Mouse (Mus musculus) limb, embryonic 13.5 days (tissue): ENCODE results near the gene R3hdm4. TPM values are rescaled to one million over a fixed set of nuclear protein-coding genes. Genes with fewer than 3 reads are reported as not detected.
A peak's percentile ranks its signal among the peaks of the same experiment; 100 is the strongest.

Experiments
- ATAC-seq: fragments of 200-750 bp; cut with Nextera tagmentation; 2 replicates; pipeline ENCODE4 v1.8.0; 2017; ENCODE audit warnings: low read depth, moderate number of reproducible peaks, moderate TSS enrichment; ENCODE audit not compliant: low FRiP score
- H3K27ac ChIP-seq: fragments of 300-500 bp; sonication (generic); 2 replicates; pipeline ENCODE4 v1.5.1; 2015; ENCODE audit warnings: inconsistent platforms, mild to moderate bottlenecking, moderate library complexity
- H3K27me3 ChIP-seq: fragments of 300-500 bp; sonication (generic); 2 replicates; pipeline ENCODE4 v1.6.1; 2015; ENCODE audit warnings: mild to moderate bottlenecking, inconsistent platforms
- H3K36me3 ChIP-seq: fragments of 300-500 bp; sonication (generic); 2 replicates; pipeline ENCODE4 v1.6.1; 2015; ENCODE audit warnings: inconsistent platforms, mild to moderate bottlenecking, moderate library complexity
- H3K4me1 ChIP-seq: fragments of 300-500 bp; sonication (generic); 2 replicates; pipeline ENCODE4 v1.6.1; 2015; ENCODE audit warnings: inconsistent platforms
- H3K4me2 ChIP-seq: fragments of 300-500 bp; sonication (generic); replicated peaks from 2 replicates; pipeline ENCODE4 v1.6.1; 2015; ENCODE audit warnings: inconsistent platforms, mild to moderate bottlenecking, moderate library complexity
- H3K4me3 ChIP-seq: fragments of 300-500 bp; sonication (generic); 2 replicates; pipeline ENCODE4 v1.5.1; 2015; ENCODE audit warnings: moderate library complexity, mild to moderate bottlenecking, inconsistent platforms
- H3K9ac ChIP-seq: fragments of 300-500 bp; sonication (generic); 2 replicates; pipeline ENCODE4 v1.6.1; 2015; ENCODE audit warnings: mild to moderate bottlenecking, inconsistent platforms
- H3K9me3 ChIP-seq: fragments of 300-500 bp; sonication (generic); 2 replicates; pipeline ENCODE4 v1.6.1; 2016; ENCODE audit warnings: inconsistent platforms
- WGBS: fragments of 180-500 bp; shearing (Covaris S2); methylation state at CpG from one replicate; pipeline ENCODE4 v1.1.7; 2015; 5-methylcytosine and 5-hydroxymethylcytosine counted together
- polyA plus RNA-seq: library from polyadenylated mRNA; unstranded; fragments of >200 nt; fragmentation: Nextera tagmentation; extraction: Ambion mirVana; gene quantifications from 2 replicates; pipeline ENCODE4 v1.2.1, GENCODE M21; 2015

Gene R3hdm4
- polyA plus RNA-seq, 1 experiment from 2014 or later, result 186 TPM

DNA sequence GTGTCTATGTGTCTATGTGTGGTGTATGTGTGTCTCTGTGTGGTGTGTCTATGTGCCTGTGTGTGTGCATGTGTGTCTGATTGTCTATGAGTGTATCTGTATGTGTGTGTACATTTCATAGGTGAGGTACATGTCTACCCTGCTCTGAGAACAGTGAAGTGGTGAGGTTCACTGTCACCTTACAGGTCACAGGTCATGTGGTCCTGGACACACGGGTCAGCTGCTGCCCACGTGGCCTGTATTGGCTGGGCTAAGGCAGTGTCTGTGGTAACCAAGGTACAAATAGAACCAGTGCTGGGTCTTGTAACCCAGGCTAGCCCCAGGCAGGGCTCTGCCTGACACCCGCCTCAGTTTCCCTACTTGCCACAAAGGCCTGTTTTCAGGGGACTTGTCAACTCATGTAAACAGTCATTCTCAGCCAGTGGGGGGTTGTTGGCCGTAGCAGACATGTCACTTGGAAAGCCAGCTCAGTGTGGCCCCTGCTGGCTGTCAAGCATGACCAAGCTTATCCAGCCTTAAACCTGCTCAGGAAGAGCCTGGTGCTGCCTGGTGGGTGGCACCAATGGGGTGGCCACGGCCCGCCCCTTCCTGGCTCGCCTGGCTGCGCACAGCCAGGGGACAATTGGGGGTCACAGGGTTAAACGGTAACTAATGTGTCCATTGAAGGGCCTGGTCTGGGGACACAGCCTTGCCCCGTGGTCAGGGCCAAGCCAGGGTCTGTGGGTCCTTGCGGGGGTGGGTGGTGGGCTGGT, 16.9 kb upstream of the R3hdm4 start:
- Histone ChIP-seq H3K36me3 (peaks cover 79% of the 10 kb centered on the region), H3K4me1 (peaks cover 38% of the 10 kb centered on the region), H3K27ac (no peak overlapping the region; the same call in 1 of the 2 replicates), H3K9me3 (no peaks in the 10 kb centered on the region), H3K4me2 (no peak overlapping the region), H3K27me3 (no peaks in the 10 kb centered on the region), H3K4me3 (no peak overlapping the region), H3K9ac (no peak overlapping the region; the same call in 1 of the 2 replicates)
- 71% methylated on average over 11 of the region's 11 CpGs for WGBS
- no peak for ATAC-seq

- peak overlapping the region; percentile 7; the same call in 1 of the 2 replicates for H3K4me2 ChIP-seq
- H3K9ac ChIP-seq, result peak overlapping the region; percentile 4; the same call in 1 of the 2 replicates
- no peak for ATAC-seq
- H3K4me1 ChIP-seq, result peaks cover 47% of the 10 kb centered on the region
- no peaks in the 10 kb centered on the region for H3K27me3 ChIP-seq
- no peaks in the 10 kb centered on the region for H3K9me3 ChIP-seq
- no peak overlapping the region for H3K4me3 ChIP-seq
- peaks cover 81% of the 10 kb centered on the region for H3K36me3 ChIP-seq
- H3K27ac ChIP-seq, result peak overlapping the region; percentile 72; the same call in 1 of the 2 replicates
- 66% methylated on average over 27 of the region's 27 CpGs for WGBS
Observed at GRCm38 (mm10) chr10:79936911-79937441, 16.0 kb upstream of the R3hdm4 start.

GRCm38 (mm10) chr10:79936284-79936910, 15.4 kb upstream of the R3hdm4 start:
- Histone ChIP-seq H3K36me3 (peaks cover 81% of the 10 kb centered on the region), H3K4me3 (no peak overlapping the region), H3K27me3 (no peaks in the 10 kb centered on the region), H3K27ac (peak overlapping the region; percentile 72; the same call in 1 of the 2 replicates), H3K9me3 (no peaks in the 10 kb centered on the region), H3K9ac (0 out of 2 replicates have a peak overlapping the region, but pooled peaks have one; percentile 4), H3K4me1 (peaks cover 52% of the 10 kb centered on the region), H3K4me2 (peak overlapping the region; percentile 7; the same call in 1 of the 2 replicates)
- 58% methylated on average over 10 of the region's 10 CpGs for WGBS
- ATAC-seq, result no peak

- Histone ChIP-seq H3K27ac (no peak overlapping the region), H3K9me3 (no peaks in the 10 kb centered on the region), H3K27me3 (no peaks in the 10 kb centered on the region), H3K4me3 (no peak overlapping the region), H3K36me3 (peaks cover 79% of the 10 kb centered on the region), H3K9ac (no peak overlapping the region), H3K4me2 (no peak overlapping the region), H3K4me1 (peaks cover 66% of the 10 kb centered on the region)
- 86% methylated on average over 16 of the region's 16 CpGs for WGBS
- no peak for ATAC-seq
Observed at GRCm38 (mm10) chr10:79934794-79935569, 14.0 kb upstream of the R3hdm4 start.

DNA sequence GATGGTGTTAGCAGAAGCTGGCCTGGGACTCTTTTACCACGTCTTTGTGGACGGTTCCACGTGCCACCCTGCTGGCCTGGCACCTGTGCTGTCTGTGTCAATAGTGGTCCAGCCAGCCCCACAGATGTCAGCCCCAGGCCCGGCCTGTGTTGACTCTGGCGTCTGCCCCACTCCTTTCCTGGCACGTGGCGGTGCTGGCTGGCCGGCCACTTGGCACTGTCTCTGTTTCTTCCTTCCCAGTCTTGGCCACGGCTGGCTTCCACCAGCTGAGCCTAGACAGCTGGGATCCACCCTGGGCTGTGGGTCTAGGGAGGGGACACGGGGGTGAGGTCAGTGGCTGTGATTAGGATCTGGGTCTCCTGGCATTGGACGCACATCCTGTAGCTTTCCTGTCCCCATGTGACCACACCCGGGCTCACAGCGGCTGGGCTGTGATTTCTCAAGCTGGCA, 13.3 kb upstream of the R3hdm4 start:
- H3K9ac ChIP-seq, result no peak overlapping the region
- WGBS, result 74% methylated on average over 13 of the region's 13 CpGs
- no peak; the same call in 1 of the 2 replicates for ATAC-seq
- H3K27ac ChIP-seq, result no peak overlapping the region
- peaks cover 73% of the 10 kb centered on the region for H3K4me1 ChIP-seq
- no peak overlapping the region for H3K4me3 ChIP-seq
- H3K4me2 ChIP-seq, result no peak overlapping the region
- H3K27me3 ChIP-seq, result no peaks in the 10 kb centered on the region
- H3K36me3 ChIP-seq, result peaks cover 74% of the 10 kb centered on the region
- no peaks in the 10 kb centered on the region for H3K9me3 ChIP-seq

DNA sequence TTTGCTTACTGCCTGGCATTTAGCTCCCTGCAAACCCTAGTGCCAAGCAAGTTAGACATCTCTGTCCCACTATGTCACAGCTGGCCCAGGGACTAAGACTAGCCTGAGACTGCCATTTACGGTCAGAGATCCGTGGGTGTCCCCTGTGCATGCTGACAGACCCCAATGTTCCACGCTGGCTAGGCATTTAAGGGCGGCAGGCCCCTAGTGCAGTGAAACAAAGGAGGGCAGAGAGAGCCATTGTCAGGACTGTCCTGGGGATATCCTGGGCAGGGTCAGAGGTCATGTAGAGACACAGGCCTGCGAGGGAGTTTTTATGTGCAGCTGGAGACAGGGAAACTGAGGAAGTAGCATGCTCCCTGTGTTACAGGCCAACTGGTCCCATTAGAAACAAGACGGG, 12.9 kb upstream of the R3hdm4 start:
- no peak overlapping the region for H3K4me2 ChIP-seq
- H3K9me3 ChIP-seq, result no peaks in the 10 kb centered on the region
- 67% methylated on average over 6 of the region's 6 CpGs for WGBS
- no peak overlapping the region for H3K4me3 ChIP-seq
- H3K9ac ChIP-seq, result no peak overlapping the region
- no peaks in the 10 kb centered on the region for H3K27me3 ChIP-seq
- H3K36me3 ChIP-seq, result peaks cover 72% of the 10 kb centered on the region
- no peak overlapping the region for H3K27ac ChIP-seq
- ATAC-seq, result no peak
- H3K4me1 ChIP-seq, result peaks cover 77% of the 10 kb centered on the region

- H3K27ac ChIP-seq, result peak overlapping the region; percentile 67; the same call in 1 of the 2 replicates
- H3K9ac ChIP-seq, result no peak overlapping the region; the same call in 1 of the 2 replicates
- 51% methylated on average over 9 of the region's 9 CpGs for WGBS
- peaks cover 79% of the 10 kb centered on the region for H3K4me1 ChIP-seq
- peak overlapping the region; percentile 27 for H3K4me2 ChIP-seq
- 0 out of 2 replicates have a peak overlapping the region, but pooled peaks have one; percentile 6 for H3K4me3 ChIP-seq
- ATAC-seq, result no peak
- no peaks in the 10 kb centered on the region for H3K27me3 ChIP-seq
- H3K36me3 ChIP-seq, result peaks cover 67% of the 10 kb centered on the region
- no peaks in the 10 kb centered on the region for H3K9me3 ChIP-seq
Observed at GRCm38 (mm10) chr10:79933145-79933679, 12.2 kb upstream of the R3hdm4 start.

- Histone ChIP-seq H3K9me3 (no peaks in the 10 kb centered on the region), H3K27me3 (no peaks in the 10 kb centered on the region), H3K9ac (peak overlapping the region; percentile 63), H3K27ac (peak overlapping the region; percentile 67; the same call in 1 of the 2 replicates), H3K4me2 (peak overlapping the region; percentile 27), H3K4me1 (peaks cover 79% of the 10 kb centered on the region), H3K4me3 (0 out of 2 replicates have a peak overlapping the region, but pooled peaks have one; percentile 6), H3K36me3 (peaks cover 63% of the 10 kb centered on the region)
- peak; percentile 17; the same call in 1 of the 2 replicates for ATAC-seq
- WGBS, result 8% methylated on average over 8 of the region's 8 CpGs
Observed at GRCm38 (mm10) chr10:79932736-79933135, 11.7 kb upstream of the R3hdm4 start.

DNA sequence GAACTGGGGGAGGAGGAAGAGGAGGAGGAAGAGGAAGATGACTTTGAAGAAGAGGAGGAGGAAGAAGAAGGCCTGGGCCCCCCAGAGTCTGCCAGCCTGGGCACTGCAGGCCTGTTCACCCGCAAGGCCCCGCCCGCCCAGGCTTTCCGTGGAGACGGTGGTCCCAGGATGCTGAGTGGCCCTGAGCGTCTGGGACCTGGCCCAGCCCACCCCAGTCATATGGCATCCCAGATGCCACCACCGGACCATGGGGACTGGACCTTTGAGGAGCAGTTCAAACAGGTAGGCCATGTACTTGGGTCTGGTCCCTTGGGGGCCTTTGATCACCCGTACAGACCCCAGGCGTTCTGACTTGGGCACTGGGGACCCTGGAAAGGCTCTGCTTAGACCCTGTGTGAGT, 10.8 kb upstream of the R3hdm4 start:
- Histone ChIP-seq H3K4me1 (peaks cover 73% of the 10 kb centered on the region), H3K27me3 (no peaks in the 10 kb centered on the region), H3K9me3 (no peaks in the 10 kb centered on the region), H3K4me2 (no peak overlapping the region), H3K4me3 (no peak overlapping the region), H3K27ac (peak overlapping the region; percentile 35; the same call in 1 of the 2 replicates), H3K36me3 (peaks cover 56% of the 10 kb centered on the region), H3K9ac (peak overlapping the region; percentile 35; the same call in 1 of the 2 replicates)
- no peak for ATAC-seq
- WGBS, result 70% methylated on average over 9 of the region's 9 CpGs

DNA sequence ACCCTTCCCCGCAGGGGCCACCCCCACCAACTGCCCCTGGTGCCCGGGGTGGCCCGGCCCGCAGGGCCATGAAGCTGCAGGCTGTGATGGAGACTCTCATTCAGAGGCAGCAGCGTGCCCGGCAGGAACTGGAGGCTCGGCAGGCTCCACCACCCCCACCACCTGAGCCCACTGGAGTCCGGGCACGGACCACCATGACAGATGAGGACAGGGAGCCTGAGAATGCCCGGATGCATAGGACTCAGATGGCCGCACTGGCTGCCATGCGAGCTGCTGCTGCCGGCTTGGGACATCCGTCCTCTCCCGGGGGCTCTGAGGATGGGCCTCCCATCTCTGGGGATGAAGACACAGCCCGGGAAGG, 9.8 kb upstream of the R3hdm4 start:
- Histone ChIP-seq H3K9me3 (no peaks in the 10 kb centered on the region), H3K36me3 (peaks cover 54% of the 10 kb centered on the region), H3K27me3 (no peaks in the 10 kb centered on the region), H3K4me2 (no peak overlapping the region), H3K9ac (no peak overlapping the region), H3K4me1 (peaks cover 72% of the 10 kb centered on the region), H3K27ac (no peak overlapping the region), H3K4me3 (no peak overlapping the region)
- WGBS, result 88% methylated on average over 16 of the region's 16 CpGs
- no peak for ATAC-seq
